Mouse (Mus musculus) spleen, adult 2 months (tissue): ENCODE measurements at regions not wholly inside any gene's neighbourhood (a gene's known extent, or its start where the extent isn't known, plus 50 kb on each side); places are given as distances from the start of the nearest gene placed in this dataset.

Source experiments
- DNase-seq, 2 experiments: peaks; one replicate each; pipeline versions ENCODE4 v3.0.0 to v3.0.0-alpha.2; 2012 to 2021; ENCODE audit warnings: low spot score in 2 of 2, low read depth in 1 of 2
- H3K27ac ChIP-seq: fragments of 200-500 bp; 2 replicates; pipeline ENCODE4 v1.5.1; 2012; ENCODE audit warnings: low read length, inconsistent platforms; ENCODE audit not compliant: insufficient read depth
- H3K27me3 ChIP-seq: fragments of 200-500 bp; 2 replicates; pipeline ENCODE4 v1.6.1; 2012; ENCODE audit warnings: mild to moderate bottlenecking, moderate library complexity, low read length, inconsistent platforms; ENCODE audit not compliant: control insufficient read depth, insufficient read depth
- H3K36me3 ChIP-seq: fragments of 200-500 bp; 2 replicates; pipeline ENCODE4 v1.6.1; 2012; ENCODE audit warnings: mild to moderate bottlenecking, low read length, inconsistent platforms; ENCODE audit not compliant: control insufficient read depth, insufficient read depth
- H3K4me1 ChIP-seq: fragments of 200-500 bp; 2 replicates; pipeline ENCODE4 v1.6.1; 2011; ENCODE audit warnings: inconsistent platforms; ENCODE audit not compliant: control insufficient read depth, insufficient read depth, insufficient read length
- H3K4me3 ChIP-seq: fragments of 200-500 bp; 2 replicates; pipeline ENCODE4 v1.5.1; 2011; ENCODE audit warnings: mild to moderate bottlenecking, inconsistent platforms; ENCODE audit not compliant: insufficient read depth, insufficient read length; ENCODE audit errors: extremely low read depth
- CTCF ChIP-seq: fragments of 200-500 bp; IDR thresholded peaks from 2 replicates; pipeline ENCODE4 v1.5.1; 2011; ENCODE audit warnings: mild to moderate bottlenecking, inconsistent platforms; ENCODE audit not compliant: insufficient read depth, insufficient read length, insufficient replicate concordance; ENCODE audit errors: extremely low read depth
- POLR2A ChIP-seq: fragments of 200-500 bp; IDR thresholded peaks from 2 replicates; pipeline ENCODE4 v1.6.1; 2011; ENCODE audit warnings: low read depth, low read length, inconsistent platforms
- whole genome bisulfite sequencing: fragments of 180-500 bp; shearing (Covaris S2); methylation state at CpG from one replicate; pipeline ENCODE4 v1.1.7; 2018; 5-methylcytosine and 5-hydroxymethylcytosine counted together

GRCm38 (mm10) chr3:53969000-53969641 lies 105.5 kb upstream of the Ufm1 start:
- Histone ChIP-seq H3K27me3 (no peaks in the 10 kb centered on the region), H3K4me1 (peaks cover 11% of the 10 kb centered on the region), H3K4me3 (no peak overlapping the region), H3K27ac (no peak overlapping the region), H3K36me3 (no peaks in the 10 kb centered on the region)
- no peak for DNase-seq
- no peak for TF ChIP-seq POLR2A
- no peak for TF ChIP-seq CTCF
- WGBS = 75% methylated on average over 5 of the region's 5 CpGs

DNA sequence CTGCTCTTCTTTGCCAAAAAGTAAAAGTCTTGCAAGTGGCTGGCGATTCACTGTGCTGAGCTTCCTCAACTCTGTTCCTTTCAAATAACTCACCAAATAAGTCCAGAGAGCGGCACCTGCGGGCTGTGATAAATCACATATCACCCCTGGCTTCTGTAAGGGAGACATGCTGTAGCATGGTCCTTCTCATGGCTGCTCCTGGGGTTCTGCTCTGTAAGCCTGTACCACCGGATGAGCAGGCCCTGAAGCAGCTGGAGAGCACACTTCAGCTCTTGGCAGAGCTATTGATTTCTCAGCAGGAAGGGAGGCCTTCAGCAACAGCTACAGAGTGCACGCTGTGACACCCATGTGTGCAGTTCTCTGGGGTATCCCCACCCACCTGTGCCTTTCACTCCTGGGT lies 101.5 kb upstream of the Ufm1 start:
- 63% methylated on average over 5 of the region's 5 CpGs for WGBS
- H3K4me1 ChIP-seq = peaks cover under 1% of the 10 kb centered on the region; the same call in 1 of the 2 replicates
- DNase-seq = no peak
- no peak overlapping the region for H3K4me3 ChIP-seq
- H3K27me3 ChIP-seq = no peaks in the 10 kb centered on the region
- no peak for TF ChIP-seq POLR2A
- no peak for TF ChIP-seq CTCF
- no peak overlapping the region for H3K27ac ChIP-seq
- H3K36me3 ChIP-seq = no peaks in the 10 kb centered on the region

DNA sequence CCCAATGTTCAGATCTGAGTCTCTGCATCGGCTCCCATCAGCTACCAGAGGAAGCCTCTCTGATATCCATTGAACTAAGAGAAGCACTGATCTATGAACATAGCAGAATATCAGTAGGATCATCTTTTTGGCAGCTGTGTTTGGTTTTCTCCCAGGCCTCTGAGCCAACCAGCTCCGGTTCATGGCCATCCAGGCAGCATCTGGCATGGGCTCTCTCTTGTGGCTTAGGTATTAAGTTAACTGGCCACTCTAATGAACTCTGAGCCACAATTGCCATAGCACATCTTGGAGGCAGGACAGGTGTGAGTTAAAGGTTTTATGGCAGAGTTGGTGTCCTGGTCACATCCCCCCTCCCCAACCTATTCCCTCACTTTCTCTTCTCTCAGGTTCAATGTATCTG lies 90.2 kb upstream of the Ufm1 start:
- TF ChIP-seq CTCF = no peak
- no peak for TF ChIP-seq POLR2A
- no peak overlapping the region for H3K4me3 ChIP-seq
- no peaks in the 10 kb centered on the region for H3K27me3 ChIP-seq
- H3K36me3 ChIP-seq = no peaks in the 10 kb centered on the region
- WGBS = 93% methylated on average over 2 of the region's 2 CpGs
- H3K27ac ChIP-seq = no peak overlapping the region
- DNase-seq = no peak
- no peaks in the 10 kb centered on the region for H3K4me1 ChIP-seq

DNA sequence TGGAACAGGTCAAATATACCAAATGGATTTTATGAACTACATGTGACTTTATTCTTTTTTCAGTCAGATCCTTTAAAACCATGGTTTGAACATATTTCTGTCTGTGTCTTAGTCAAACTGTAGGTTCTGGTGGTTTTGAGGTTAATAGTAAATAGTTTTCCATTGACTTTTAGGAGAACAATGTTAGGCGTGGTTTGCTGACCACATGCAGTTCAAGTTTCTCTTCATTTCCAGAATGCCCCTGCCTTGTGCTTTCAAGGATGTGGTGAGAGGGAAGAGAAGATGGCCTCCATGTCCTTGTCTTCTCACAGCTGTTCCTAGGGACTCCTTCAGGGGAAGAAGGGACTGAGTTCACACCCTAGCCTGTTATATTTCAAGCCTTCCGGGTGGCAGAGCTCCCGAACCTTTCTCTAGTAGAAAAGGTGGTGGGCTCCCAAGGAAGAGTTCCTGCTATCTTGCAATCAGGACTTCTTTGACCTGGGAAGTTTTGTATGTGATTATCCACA lies 76.1 kb upstream of the Ufm1 start:
- Histone ChIP-seq H3K36me3 (no peaks in the 10 kb centered on the region), H3K4me1 (no peaks in the 10 kb centered on the region), H3K27ac (no peak overlapping the region), H3K4me3 (no peak overlapping the region), H3K27me3 (no peaks in the 10 kb centered on the region)
- TF ChIP-seq POLR2A = no peak
- no peak for TF ChIP-seq CTCF
- 85% methylated on average over 3 of the region's 3 CpGs for WGBS
- no peak for DNase-seq

DNA sequence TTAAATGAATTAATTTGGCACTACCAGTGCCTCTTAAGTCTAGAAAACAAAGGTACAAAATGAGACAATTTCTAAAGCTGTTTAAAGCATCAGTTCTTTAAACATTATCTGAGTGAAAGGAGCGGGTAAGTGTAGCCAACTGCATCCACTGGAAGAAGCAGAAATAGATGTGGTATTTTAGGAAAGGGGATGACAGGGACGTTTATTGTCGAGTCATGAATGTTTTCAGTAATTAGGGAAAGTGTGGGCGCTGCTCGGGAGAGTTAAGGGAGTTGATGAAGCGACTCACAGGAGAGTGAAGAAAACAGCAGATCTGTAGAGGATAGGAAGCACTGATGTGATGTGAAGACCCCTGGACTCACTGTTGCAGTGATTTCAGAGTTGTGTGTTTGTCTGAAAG lies 68.1 kb upstream of the Ufm1 start:
- WGBS = 80% methylated on average over 6 of the region's 6 CpGs
- Histone ChIP-seq H3K27ac (no peak overlapping the region), H3K4me1 (no peaks in the 10 kb centered on the region), H3K36me3 (no peaks in the 10 kb centered on the region), H3K4me3 (no peak overlapping the region), H3K27me3 (no peaks in the 10 kb centered on the region)
- no peak for DNase-seq
- no peak for TF ChIP-seq CTCF
- TF ChIP-seq POLR2A = no peak

DNA sequence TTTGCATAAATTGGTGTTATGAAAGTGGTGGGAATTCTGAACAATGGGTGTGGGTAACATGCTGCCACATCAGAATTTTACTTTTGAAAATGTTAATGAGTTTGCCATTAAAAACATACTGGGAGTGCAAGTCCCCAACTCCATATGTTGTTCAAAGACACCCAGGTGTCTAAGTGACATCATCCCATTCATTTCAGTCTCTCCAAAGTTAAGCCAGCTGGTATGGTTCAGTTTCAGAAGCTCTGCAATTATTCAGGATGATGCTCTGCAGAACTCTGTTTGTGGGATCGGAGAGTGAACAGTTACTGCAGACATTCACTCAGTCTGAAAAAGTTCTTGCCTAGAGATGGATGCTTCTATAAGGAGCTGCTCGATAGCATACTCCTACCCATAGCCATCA lies 56.3 kb upstream of the Ufm1 start:
- WGBS = 96% methylated on average over 2 of the region's 2 CpGs
- Histone ChIP-seq H3K27me3 (no peaks in the 10 kb centered on the region), H3K27ac (no peak overlapping the region), H3K4me1 (no peaks in the 10 kb centered on the region), H3K36me3 (no peaks in the 10 kb centered on the region), H3K4me3 (no peak overlapping the region)
- TF ChIP-seq POLR2A (no peak), CTCF (no peak)
- no peak for DNase-seq

DNA sequence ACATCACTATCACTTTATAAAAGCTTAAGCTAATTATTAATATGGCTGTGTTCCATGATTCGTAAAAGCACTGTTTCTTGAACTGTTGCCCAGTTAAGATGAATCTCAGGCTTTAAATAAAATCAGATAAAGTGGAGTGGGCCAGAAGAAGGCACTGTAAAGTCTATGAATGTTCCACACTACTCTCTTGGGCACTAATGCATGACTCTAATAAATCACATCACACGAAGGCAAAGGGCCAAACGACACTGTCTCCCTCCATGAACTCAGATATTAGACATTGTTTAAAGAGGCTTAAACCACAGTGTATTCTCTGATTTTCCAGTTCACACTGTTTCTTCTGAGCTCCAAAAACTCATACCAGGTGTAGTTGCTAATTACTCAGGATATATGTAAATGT lies 55.9 kb upstream of the Ufm1 start:
- 84% methylated on average over 3 of the region's 3 CpGs for WGBS
- H3K4me1 ChIP-seq = no peaks in the 10 kb centered on the region
- no peak for DNase-seq
- no peaks in the 10 kb centered on the region for H3K36me3 ChIP-seq
- H3K4me3 ChIP-seq = no peak overlapping the region
- TF ChIP-seq CTCF (no peak), POLR2A (no peak)
- H3K27me3 ChIP-seq = no peaks in the 10 kb centered on the region
- no peak overlapping the region for H3K27ac ChIP-seq
